Mouse (Mus musculus): ENCODE data around the gene Pfkfb2. TPM values are rescaled to one million over a fixed set of nuclear protein-coding genes. Genes with fewer than 3 reads are reported as not detected.

Gene Pfkfb2
- polyA plus RNA-seq, 1 experiment = 3.0 TPM

DNA sequence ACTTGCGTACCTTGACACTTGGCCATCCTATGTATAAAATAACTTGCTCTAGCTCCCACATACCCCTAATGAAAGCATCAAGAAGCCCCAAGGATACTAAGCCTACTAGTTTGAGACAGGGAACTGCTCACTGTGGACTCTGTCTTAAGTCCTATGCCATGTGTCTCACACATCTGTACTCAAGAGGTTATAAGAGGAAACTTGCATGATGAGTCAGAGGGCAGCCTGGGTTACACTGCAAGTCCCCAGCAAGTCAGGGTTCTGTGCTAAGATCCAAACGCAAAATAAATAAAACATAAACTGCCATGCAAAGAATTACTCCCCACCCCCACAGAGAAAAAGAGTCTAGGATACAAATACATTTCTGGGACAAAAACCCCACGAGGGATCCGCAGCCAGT lies 15.0 kb downstream of the Pfkfb2 start:
- Histone ChIP-seq H3ac (ENCODE audit: control insufficient read depth, insufficient read length, low read depth) (no peak overlapping the region), H3K79me3 (ENCODE audit: low read depth) (peaks cover 17% of the 10 kb centered on the region), H3K36me3 (ENCODE audit: control insufficient read depth, insufficient read depth) (peaks cover 5% of the 10 kb centered on the region), H3K79me2 (ENCODE audit: control insufficient read depth, insufficient read depth) (peaks cover 30% of the 10 kb centered on the region), H3K4me3 (ENCODE audit: insufficient read depth, poor library complexity, severe bottlenecking) (no peak overlapping the region), H3K27me3 (ENCODE audit: control insufficient read depth, insufficient read depth, insufficient read length) (no peaks in the 10 kb centered on the region)
- no peak for TF ChIP-seq CTCF (IDR thresholded peaks at IDR 0.05; ENCODE audit: control insufficient read depth, insufficient read depth, insufficient read length)
- TF ChIP-seq MYOG (IDR thresholded peaks at IDR 0.05; ENCODE audit: control insufficient read depth, extremely low read depth, insufficient read length) = no peak
- TF ChIP-seq CEBPB (IDR thresholded peaks at IDR 0.05; ENCODE audit: low read depth) = no peak
- no peak for TF ChIP-seq USF1 (IDR thresholded peaks at IDR 0.05; ENCODE audit: low read depth)
- no peak for TF ChIP-seq FOSL1 (IDR thresholded peaks at IDR 0.05; ENCODE audit: insufficient read depth, low read length, poor library complexity, severe bottlenecking)
- no peak for TF ChIP-seq MAX (IDR thresholded peaks at IDR 0.05)
- TF ChIP-seq MYOD1 (IDR thresholded peaks at IDR 0.05; ENCODE audit: control insufficient read depth, insufficient read length, low read depth) = no peak

DNA sequence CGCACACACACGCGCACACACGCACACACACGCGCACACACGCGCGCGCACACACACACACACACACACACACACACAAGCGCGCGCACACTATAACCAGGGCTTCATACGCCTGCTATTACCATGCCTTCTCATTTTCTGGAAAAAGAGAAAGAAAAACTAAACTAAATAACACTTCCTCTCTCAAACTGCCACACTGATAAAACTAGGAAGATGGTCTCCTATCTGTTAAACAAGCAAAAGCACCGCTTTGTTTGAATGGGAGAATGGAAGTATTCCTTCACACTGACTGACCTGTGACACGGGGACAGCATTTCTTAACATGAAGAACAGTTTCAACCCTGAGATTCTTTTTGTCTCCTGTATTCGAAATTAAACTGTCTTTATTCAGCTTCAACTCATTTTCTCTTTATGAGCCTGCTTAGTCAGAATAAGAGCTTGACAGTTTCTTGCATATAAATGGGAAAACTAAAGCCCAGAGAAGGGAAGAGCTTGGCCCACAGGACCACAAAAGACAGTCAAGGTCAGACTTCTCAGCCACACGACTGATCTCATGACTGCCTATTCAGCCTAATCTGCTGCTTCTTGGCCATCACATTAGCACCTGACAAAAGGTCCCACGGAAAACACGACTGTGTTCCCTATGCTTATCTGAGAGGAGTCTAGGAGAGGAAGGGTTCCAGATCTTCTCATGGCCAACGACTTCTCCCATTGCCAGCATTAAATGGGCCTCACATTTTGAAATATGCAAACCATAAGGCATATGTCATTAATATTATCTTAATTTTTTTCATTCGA lies 18.6 kb downstream of the Pfkfb2 start:
- no peak for TF ChIP-seq MYOD1 (IDR thresholded peaks at IDR 0.05; ENCODE audit: control insufficient read depth, insufficient read length, low read depth)
- no peak for TF ChIP-seq USF1 (IDR thresholded peaks at IDR 0.05; ENCODE audit: low read depth)
- TF ChIP-seq MAX (IDR thresholded peaks at IDR 0.05) = no peak
- TF ChIP-seq CEBPB (IDR thresholded peaks at IDR 0.05; ENCODE audit: low read depth) = no peak
- TF ChIP-seq MYOG (IDR thresholded peaks at IDR 0.05; ENCODE audit: control insufficient read depth, extremely low read depth, insufficient read length) = no peak
- TF ChIP-seq CTCF (IDR thresholded peaks at IDR 0.05; ENCODE audit: control insufficient read depth, insufficient read depth, insufficient read length) = no peak
- TF ChIP-seq FOSL1 (IDR thresholded peaks at IDR 0.05; ENCODE audit: insufficient read depth, low read length, poor library complexity, severe bottlenecking) = no peak
- no peaks in the 10 kb centered on the region for H3K79me2 ChIP-seq (ENCODE audit: control insufficient read depth, insufficient read depth)
- H3K4me3 ChIP-seq (ENCODE audit: insufficient read depth, poor library complexity, severe bottlenecking) = no peak overlapping the region

DNA sequence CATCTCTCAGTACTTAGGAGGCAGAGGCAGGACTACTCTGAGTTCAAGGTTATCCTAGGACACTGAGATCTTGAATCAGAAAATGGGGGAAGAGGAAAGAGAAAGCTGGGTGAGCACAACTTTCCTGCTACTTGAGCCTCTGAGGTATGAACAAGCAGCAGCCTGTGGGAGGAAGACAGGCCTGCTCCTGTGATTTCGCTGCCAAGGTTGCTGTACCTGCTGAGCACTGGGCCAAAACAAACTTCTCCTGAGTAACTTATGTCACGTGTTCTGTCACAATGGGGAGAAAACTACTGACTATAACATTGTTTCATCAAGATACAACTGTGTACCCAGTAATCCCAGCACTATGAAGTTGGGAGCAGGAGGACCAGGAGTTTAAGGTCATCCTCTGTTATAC lies 25.4 kb downstream of the Pfkfb2 start:
- Histone ChIP-seq H3K27me3 (ENCODE audit: control insufficient read depth, insufficient read depth, insufficient read length) (no peaks in the 10 kb centered on the region), H3K36me3 (ENCODE audit: control insufficient read depth, insufficient read depth) (peaks cover 46% of the 10 kb centered on the region), H3K79me3 (ENCODE audit: low read depth) (no peaks in the 10 kb centered on the region), H3K79me2 (ENCODE audit: control insufficient read depth, insufficient read depth) (no peaks in the 10 kb centered on the region), H3ac (ENCODE audit: control insufficient read depth, insufficient read length, low read depth) (no peak overlapping the region), H3K4me3 (ENCODE audit: insufficient read depth, poor library complexity, severe bottlenecking) (no peak overlapping the region)
- TF ChIP-seq MYOD1 (IDR thresholded peaks at IDR 0.05; ENCODE audit: control insufficient read depth, insufficient read length, low read depth) (no peak), CEBPB (IDR thresholded peaks at IDR 0.05; ENCODE audit: low read depth) (no peak), MAX (IDR thresholded peaks at IDR 0.05) (no peak), FOSL1 (IDR thresholded peaks at IDR 0.05; ENCODE audit: insufficient read depth, low read length, poor library complexity, severe bottlenecking) (no peak), USF1 (IDR thresholded peaks at IDR 0.05; ENCODE audit: low read depth) (no peak), MYOG (IDR thresholded peaks at IDR 0.05; ENCODE audit: control insufficient read depth, extremely low read depth, insufficient read length) (no peak), CTCF (IDR thresholded peaks at IDR 0.05; ENCODE audit: control insufficient read depth, insufficient read depth, insufficient read length) (no peak)

More for the DNA sequence above, 18.6 kb downstream of the Pfkfb2 start:
- H3K27me3 ChIP-seq (ENCODE audit: control insufficient read depth, insufficient read depth, insufficient read length) = no peaks in the 10 kb centered on the region
- H3K79me3 ChIP-seq (ENCODE audit: low read depth) = no peaks in the 10 kb centered on the region
- no peak overlapping the region for H3ac ChIP-seq (ENCODE audit: control insufficient read depth, insufficient read length, low read depth)
- peaks cover 8% of the 10 kb centered on the region for H3K36me3 ChIP-seq (ENCODE audit: control insufficient read depth, insufficient read depth)

DNA sequence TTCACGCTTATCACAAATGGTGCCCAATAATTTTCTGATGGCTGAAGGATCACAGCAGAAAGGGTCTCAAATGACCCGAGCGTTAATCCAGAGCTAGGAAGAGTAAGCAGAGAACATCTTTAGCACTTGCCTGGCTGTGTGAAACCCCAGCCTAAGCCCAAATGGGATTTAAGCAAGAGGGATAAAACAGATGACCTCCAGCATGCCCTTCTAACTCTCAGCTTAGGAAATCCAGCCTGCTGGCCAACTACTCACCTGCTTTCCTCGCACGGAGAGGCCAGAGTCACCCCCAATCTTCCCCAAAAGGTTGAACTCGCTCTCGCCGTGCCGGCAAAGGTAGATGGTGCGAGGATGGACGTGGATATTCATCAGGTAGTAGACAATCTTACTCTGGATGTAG lies 27.1 kb downstream of the Pfkfb2 start:
- Histone ChIP-seq H3ac (ENCODE audit: control insufficient read depth, insufficient read length, low read depth) (no peak overlapping the region), H3K27me3 (ENCODE audit: control insufficient read depth, insufficient read depth, insufficient read length) (no peaks in the 10 kb centered on the region), H3K79me3 (ENCODE audit: low read depth) (no peaks in the 10 kb centered on the region), H3K36me3 (ENCODE audit: control insufficient read depth, insufficient read depth) (peaks cover 57% of the 10 kb centered on the region), H3K4me3 (ENCODE audit: insufficient read depth, poor library complexity, severe bottlenecking) (no peak overlapping the region), H3K79me2 (ENCODE audit: control insufficient read depth, insufficient read depth) (no peaks in the 10 kb centered on the region)
- TF ChIP-seq MYOG (IDR thresholded peaks at IDR 0.05; ENCODE audit: control insufficient read depth, extremely low read depth, insufficient read length) = no peak
- TF ChIP-seq CEBPB (IDR thresholded peaks at IDR 0.05; ENCODE audit: low read depth) = no peak
- no peak for TF ChIP-seq MYOD1 (IDR thresholded peaks at IDR 0.05; ENCODE audit: control insufficient read depth, insufficient read length, low read depth)
- TF ChIP-seq FOSL1 (IDR thresholded peaks at IDR 0.05; ENCODE audit: insufficient read depth, low read length, poor library complexity, severe bottlenecking) = no peak
- TF ChIP-seq MAX (IDR thresholded peaks at IDR 0.05) = no peak
- no peak for TF ChIP-seq USF1 (IDR thresholded peaks at IDR 0.05; ENCODE audit: low read depth)
- no peak for TF ChIP-seq CTCF (IDR thresholded peaks at IDR 0.05; ENCODE audit: control insufficient read depth, insufficient read depth, insufficient read length)

DNA sequence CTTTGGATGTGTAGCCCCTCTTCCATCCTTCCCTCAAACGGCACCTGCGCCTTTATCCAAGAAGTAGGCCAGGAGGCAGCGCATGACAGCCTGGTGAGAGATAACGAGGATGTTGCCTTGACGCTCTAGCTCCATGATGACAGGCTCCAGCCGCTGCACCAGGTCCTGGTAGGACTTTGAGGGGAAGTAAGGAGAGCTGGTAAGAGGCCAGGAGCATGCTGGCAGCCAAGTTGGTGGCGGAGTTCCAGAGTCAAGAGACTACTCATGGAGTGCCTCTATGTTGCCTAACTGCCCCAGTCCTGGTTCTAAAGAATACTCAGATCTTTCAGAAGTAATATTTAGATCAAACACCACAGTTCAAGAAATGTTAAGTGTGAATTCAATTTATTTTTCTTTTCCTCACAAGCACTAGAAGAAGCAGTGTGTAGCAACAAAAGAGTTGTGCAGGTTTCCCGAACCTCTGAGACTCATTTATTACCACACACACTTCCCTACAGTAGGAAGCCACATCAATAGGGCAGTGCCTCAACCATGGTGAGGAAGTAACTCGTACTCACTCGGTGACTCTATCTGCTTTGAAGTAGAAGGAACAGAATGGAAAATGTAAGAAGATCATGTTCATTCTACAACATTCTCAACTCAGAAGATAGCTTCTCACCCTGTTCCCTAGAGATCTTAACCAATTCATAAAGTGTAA lies 29.0 kb downstream of the Pfkfb2 start:
- no peaks in the 10 kb centered on the region for H3K79me3 ChIP-seq (ENCODE audit: low read depth)
- no peaks in the 10 kb centered on the region for H3K27me3 ChIP-seq (ENCODE audit: control insufficient read depth, insufficient read depth, insufficient read length)
- H3K4me3 ChIP-seq (ENCODE audit: insufficient read depth, poor library complexity, severe bottlenecking) = no peak overlapping the region
- H3K79me2 ChIP-seq (ENCODE audit: control insufficient read depth, insufficient read depth) = no peaks in the 10 kb centered on the region
- H3ac ChIP-seq (ENCODE audit: control insufficient read depth, insufficient read length, low read depth) = no peak overlapping the region
- TF ChIP-seq CTCF (IDR thresholded peaks at IDR 0.05; ENCODE audit: control insufficient read depth, insufficient read depth, insufficient read length) (no peak), MAX (IDR thresholded peaks at IDR 0.05) (no peak), CEBPB (IDR thresholded peaks at IDR 0.05; ENCODE audit: low read depth) (no peak), USF1 (IDR thresholded peaks at IDR 0.05; ENCODE audit: low read depth) (no peak), MYOG (IDR thresholded peaks at IDR 0.05; ENCODE audit: control insufficient read depth, extremely low read depth, insufficient read length) (no peak), MYOD1 (IDR thresholded peaks at IDR 0.05; ENCODE audit: control insufficient read depth, insufficient read length, low read depth) (no peak), FOSL1 (IDR thresholded peaks at IDR 0.05; ENCODE audit: insufficient read depth, low read length, poor library complexity, severe bottlenecking) (no peak)
- peaks cover 52% of the 10 kb centered on the region for H3K36me3 ChIP-seq (ENCODE audit: control insufficient read depth, insufficient read depth)

Data from C2C12 (cell line).